Mouse (Mus musculus) E14TG2a.4 (cell line): ENCODE measurements around the gene Rnf144b.

Source experiments
- H3K27me3 ChIP-seq: 2 replicates; pipeline ENCODE4 v1.6.1; 2014; ENCODE audit warnings: low read length, control low read depth; ENCODE audit not compliant: insufficient read depth
- H3K36me3 ChIP-seq: 2 replicates; pipeline ENCODE4 v1.6.1; 2014; ENCODE audit warnings: low read length, control low read depth; ENCODE audit not compliant: insufficient read depth
- H3K4me1 ChIP-seq: replicated peaks from 2 replicates; pipeline ENCODE4 v1.6.1; 2014; ENCODE audit warnings: low read depth, low read length, control low read depth
- H3K4me3 ChIP-seq: replicated peaks from 2 replicates; pipeline ENCODE4 v1.5.1; 2014; ENCODE audit warnings: mild to moderate bottlenecking, low read length
- H3K9me3 ChIP-seq: 2 replicates; pipeline ENCODE4 v1.6.1; 2014; ENCODE audit warnings: low read length, control low read depth
- CTCF ChIP-seq: conservative IDR thresholded peaks from 2 replicates; pipeline ENCODE4 v1.5.1; 2014; ENCODE audit warnings: low read length
- NANOG ChIP-seq: IDR thresholded peaks from 2 replicates; pipeline ENCODE4 v1.6.1; 2014; ENCODE audit warnings: borderline replicate concordance, low read length, mixed read lengths
- POU5F1 ChIP-seq: IDR thresholded peaks from 2 replicates; pipeline ENCODE4 v1.6.1; 2014; ENCODE audit warnings: low read length, borderline replicate concordance

The Rnf144b gene

DNA sequence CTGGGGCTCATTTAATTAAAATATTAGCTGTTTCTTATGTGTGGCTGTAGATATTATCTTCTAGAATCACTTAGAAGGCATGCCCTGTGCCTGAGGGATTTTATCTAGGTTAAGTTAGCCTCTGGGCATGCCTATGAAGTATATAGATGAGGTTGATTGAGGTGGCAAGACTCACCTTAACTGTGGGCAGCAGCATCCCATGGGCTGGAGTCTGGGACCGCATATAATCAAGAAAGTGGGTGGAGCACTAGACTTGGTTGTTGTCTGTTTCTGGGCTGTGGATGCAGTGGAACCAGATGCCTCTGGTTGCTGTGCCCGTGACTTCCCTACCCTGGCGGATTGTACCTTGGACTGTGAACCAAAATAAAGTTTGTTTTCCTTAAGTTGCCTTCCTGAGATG lies 10.4 kb upstream of the Rnf144b start:
- Histone ChIP-seq H3K27me3 (no peaks in the 10 kb centered on the region), H3K9me3 (no peaks in the 10 kb centered on the region), H3K36me3 (0 out of 2 replicates have a peak, but pooled peaks cover 4% of the 10 kb centered on the region), H3K4me3 (no peak overlapping the region), H3K4me1 (peaks cover 6% of the 10 kb centered on the region)
- TF ChIP-seq POU5F1, result no peak
- TF ChIP-seq CTCF, result no peak
- no peak for TF ChIP-seq NANOG

DNA sequence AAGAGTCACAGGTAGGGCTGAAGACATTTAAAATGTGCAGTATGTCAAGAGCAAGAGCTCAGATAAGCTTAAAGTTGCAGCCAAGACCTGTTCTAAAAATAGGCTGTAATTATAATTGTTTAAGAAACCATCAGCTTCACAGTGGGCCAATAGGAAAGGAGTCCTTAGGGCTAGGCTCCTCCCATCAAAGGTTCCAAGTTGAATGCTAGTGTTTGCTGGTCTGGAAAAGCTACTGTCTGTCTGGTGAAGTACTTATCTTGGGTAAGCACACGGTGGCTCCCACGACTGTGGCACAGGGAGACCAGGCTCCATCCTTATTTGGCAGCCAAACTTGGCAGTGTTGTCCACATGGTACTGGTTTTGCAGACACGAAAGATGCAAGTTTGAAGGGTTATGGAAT lies 9.5 kb upstream of the Rnf144b start:
- H3K9me3 ChIP-seq, result no peaks in the 10 kb centered on the region
- H3K4me3 ChIP-seq, result no peak overlapping the region
- no peaks in the 10 kb centered on the region for H3K4me1 ChIP-seq
- H3K27me3 ChIP-seq, result no peaks in the 10 kb centered on the region
- TF ChIP-seq NANOG, result no peak
- no peak for TF ChIP-seq POU5F1
- no peak for TF ChIP-seq CTCF
- 0 out of 2 replicates have a peak, but pooled peaks cover 4% of the 10 kb centered on the region for H3K36me3 ChIP-seq

DNA sequence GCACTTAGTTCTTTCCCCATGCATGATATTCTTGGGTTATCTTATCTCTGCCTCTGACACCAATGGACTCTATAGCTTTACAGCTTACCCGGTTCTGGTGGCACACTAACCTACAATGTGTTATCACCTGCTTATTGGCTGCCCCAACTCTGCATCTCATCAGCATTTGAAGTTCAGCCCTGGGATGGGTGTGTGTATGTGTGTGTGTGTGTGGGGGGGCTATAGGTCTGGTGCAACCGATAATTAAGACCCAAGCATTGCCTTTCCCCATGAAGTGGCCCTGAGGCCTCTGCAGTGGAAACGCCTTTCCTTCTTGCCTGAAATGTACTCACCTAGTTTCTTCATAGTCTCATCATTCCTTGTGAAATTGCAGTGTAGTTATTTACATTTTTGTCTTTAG lies 6.5 kb upstream of the Rnf144b start:
- Histone ChIP-seq H3K36me3 (no peaks in the 10 kb centered on the region), H3K4me3 (no peak overlapping the region), H3K27me3 (peaks cover 14% of the 10 kb centered on the region), H3K4me1 (no peaks in the 10 kb centered on the region), H3K9me3 (no peaks in the 10 kb centered on the region)
- TF ChIP-seq CTCF, result no peak
- no peak for TF ChIP-seq NANOG
- TF ChIP-seq POU5F1, result no peak

DNA sequence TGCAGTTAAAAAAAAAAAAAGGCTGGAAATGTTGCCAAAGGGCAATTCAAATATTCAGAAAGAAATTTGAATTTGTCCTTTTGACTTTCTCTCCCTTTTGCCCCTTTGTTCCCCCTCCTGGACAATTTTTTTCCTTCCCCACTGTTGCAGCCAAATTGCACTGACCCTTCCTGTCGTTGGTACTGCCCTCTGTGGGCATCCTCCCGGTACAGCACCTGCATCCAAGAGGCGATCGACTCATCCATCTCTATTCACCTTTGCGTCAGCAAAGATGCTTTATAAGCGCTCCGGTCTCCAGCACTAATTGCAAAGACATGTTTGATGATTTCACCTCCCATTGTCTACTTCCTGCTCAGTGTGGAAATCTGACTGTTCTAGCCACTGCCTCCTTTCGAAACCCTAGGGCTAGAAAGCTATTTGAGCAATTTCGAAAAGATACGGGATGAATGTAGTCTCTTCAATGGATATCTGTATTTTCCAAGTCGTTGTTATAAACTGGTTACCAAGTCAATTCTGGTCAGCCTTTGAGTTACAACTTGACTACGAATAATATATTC lies 1.0 kb upstream of the Rnf144b start:
- TF ChIP-seq NANOG (no peak), POU5F1 (no peak), CTCF (peak; percentile 20)
- Histone ChIP-seq H3K36me3 (no peaks in the 10 kb centered on the region), H3K27me3 (peaks cover 37% of the 10 kb centered on the region), H3K4me1 (peaks cover 39% of the 10 kb centered on the region), H3K4me3 (no peak overlapping the region), H3K9me3 (no peaks in the 10 kb centered on the region)

DNA sequence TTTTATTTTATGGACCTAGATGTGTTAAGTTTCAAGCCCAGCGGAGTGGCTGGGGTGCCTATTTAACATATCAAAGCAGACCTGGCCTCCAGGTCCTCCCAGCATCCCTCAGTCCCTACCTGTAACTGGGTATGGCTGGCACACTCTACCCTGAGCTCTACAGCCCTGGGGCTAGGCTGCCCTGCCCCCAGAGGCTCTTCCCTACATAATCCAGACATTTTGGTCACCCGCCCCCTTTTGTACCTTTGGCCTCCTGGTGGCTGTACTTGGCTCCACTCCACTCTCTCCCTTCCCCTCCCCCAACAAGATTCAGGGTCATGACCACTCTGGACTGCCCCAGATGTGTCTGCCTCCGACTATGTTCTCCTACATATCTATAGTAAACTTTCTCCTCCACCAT lies 2.0 kb downstream of the Rnf144b start:
- Histone ChIP-seq H3K4me1 (peaks cover 54% of the 10 kb centered on the region), H3K36me3 (no peaks in the 10 kb centered on the region), H3K27me3 (peaks cover 38% of the 10 kb centered on the region), H3K9me3 (no peaks in the 10 kb centered on the region), H3K4me3 (no peak overlapping the region)
- TF ChIP-seq CTCF (no peak), NANOG (no peak), POU5F1 (no peak)

DNA sequence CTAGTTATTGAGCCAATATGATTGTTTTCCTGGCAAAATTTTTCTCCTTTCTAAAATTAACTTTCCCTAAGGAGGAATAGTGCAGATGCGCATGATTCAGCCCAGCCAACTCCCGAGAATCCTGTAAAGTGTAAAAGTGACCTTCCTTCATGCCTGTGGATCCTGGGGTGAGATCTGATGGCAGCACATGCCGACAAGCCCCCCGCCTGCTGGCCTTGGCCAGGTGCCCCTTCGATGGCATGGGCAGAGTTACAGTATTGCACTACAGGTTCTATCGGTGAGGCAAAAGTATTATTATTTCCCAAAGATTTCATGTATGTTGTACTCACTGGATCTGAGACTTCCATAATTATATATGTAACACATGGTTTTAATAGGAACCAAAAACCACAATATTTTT lies 2.5 kb downstream of the Rnf144b start:
- Histone ChIP-seq H3K36me3 (no peaks in the 10 kb centered on the region), H3K4me3 (no peak overlapping the region), H3K27me3 (peaks cover 33% of the 10 kb centered on the region), H3K9me3 (no peaks in the 10 kb centered on the region), H3K4me1 (peaks cover 55% of the 10 kb centered on the region)
- TF ChIP-seq NANOG, result no peak
- no peak for TF ChIP-seq POU5F1
- no peak for TF ChIP-seq CTCF

DNA sequence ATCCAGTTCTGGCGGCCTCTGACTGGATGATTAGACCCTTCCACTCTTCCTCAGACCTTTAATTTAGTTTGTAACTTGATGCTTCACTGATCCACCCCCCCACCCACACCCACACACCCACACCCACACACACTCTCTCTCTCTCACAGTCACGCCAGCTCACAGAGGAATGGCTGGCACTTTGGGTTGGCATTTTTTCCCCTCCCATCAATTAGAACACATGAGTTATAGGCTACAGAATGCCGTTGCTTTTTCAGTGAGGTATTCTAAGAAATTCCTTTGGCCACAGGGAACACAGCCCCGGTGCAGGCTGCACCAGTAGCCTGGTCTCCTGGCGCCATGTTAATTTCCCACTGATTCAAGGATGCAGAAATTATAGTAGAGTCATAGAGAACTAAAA lies 3.1 kb downstream of the Rnf144b start:
- H3K4me3 ChIP-seq, result no peak overlapping the region
- H3K27me3 ChIP-seq, result peaks cover 29% of the 10 kb centered on the region
- no peaks in the 10 kb centered on the region for H3K36me3 ChIP-seq
- TF ChIP-seq CTCF (no peak), POU5F1 (no peak), NANOG (no peak)
- H3K9me3 ChIP-seq, result no peaks in the 10 kb centered on the region
- peaks cover 55% of the 10 kb centered on the region for H3K4me1 ChIP-seq

DNA sequence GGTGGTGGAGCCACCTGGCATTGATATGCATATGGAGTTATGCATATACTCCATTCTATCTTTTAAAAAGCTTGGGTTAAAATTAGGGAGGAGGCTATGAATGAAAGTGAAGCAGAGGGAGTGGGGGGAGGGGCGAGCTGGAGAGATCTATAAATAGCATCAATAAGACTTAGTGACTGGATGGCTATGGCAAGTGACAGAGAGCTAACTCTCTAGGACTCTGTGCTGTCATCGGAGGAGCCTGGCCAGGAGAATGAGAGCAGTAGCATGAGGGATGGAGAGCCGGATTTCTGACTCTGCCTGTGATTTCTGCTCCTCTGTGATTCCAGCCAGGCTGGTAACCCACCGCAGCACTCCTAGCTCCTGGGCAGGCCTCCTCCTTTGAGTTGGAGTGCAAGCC lies 6.6 kb downstream of the Rnf144b start:
- H3K27me3 ChIP-seq, result peaks cover 9% of the 10 kb centered on the region; the same call in 1 of the 2 replicates
- no peak overlapping the region for H3K4me3 ChIP-seq
- peaks cover 38% of the 10 kb centered on the region for H3K4me1 ChIP-seq
- H3K9me3 ChIP-seq, result no peaks in the 10 kb centered on the region
- no peak for TF ChIP-seq POU5F1
- no peaks in the 10 kb centered on the region for H3K36me3 ChIP-seq

DNA sequence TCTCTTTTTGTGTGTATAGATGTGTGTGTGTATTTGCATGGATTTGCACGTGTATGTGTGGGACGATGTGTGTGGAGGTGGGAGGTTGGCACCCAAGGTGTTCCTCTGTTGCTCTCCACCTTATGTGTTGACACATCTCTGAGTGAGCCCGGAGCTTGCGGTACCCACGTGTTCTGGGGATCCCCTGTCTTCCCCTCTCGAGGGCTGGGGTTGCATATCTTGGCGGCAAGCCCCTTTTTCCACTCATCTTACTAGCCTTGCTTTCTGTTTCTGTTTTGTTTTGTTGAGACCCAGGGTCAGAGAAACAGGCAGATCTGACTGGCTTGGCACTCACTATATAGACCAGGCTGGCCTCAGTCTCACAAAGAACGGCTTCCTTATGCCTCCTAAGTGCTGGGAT lies 10.6 kb downstream of the Rnf144b start:
- Histone ChIP-seq H3K27me3 (peaks cover 6% of the 10 kb centered on the region; the same call in 1 of the 2 replicates), H3K4me3 (no peak overlapping the region)
- no peak for TF ChIP-seq NANOG

More for the DNA sequence above, 10.6 kb downstream of the Rnf144b start:
- Histone ChIP-seq H3K4me1 (peaks cover 10% of the 10 kb centered on the region), H3K36me3 (no peaks in the 10 kb centered on the region), H3K9me3 (no peaks in the 10 kb centered on the region)
